Mouse (Mus musculus) stomach, embryonic 16.5 days (tissue): ENCODE results near the gene Tubd1. TPM values are rescaled to one million over a fixed set of nuclear protein-coding genes. Genes with fewer than 3 reads are reported as not detected.
A peak's percentile ranks its signal among the peaks of the same experiment; 100 is the strongest.

Experiments used
- ATAC-seq: fragments of 200-750 bp; cut with Nextera tagmentation; 2 replicates; pipeline ENCODE4 v1.8.0; 2017; ENCODE audit warnings: moderate number of reproducible peaks, moderate TSS enrichment; ENCODE audit not compliant: insufficient read depth, low FRiP score
- H3K27ac ChIP-seq: fragments of 300-500 bp; sonication (generic); 2 replicates; pipeline ENCODE4 v1.5.1; 2014; ENCODE audit warnings: low read length
- H3K27me3 ChIP-seq: fragments of 300-500 bp; sonication (generic); 2 replicates; pipeline ENCODE4 v1.6.1; 2014; ENCODE audit warnings: low read length, control low read depth, mixed read lengths; ENCODE audit not compliant: control insufficient read depth, insufficient read depth
- H3K36me3 ChIP-seq: fragments of 300-500 bp; sonication (generic); 2 replicates; pipeline ENCODE4 v1.6.1; 2014; ENCODE audit warnings: low read length; ENCODE audit not compliant: control insufficient read depth, insufficient read depth
- H3K4me1 ChIP-seq: fragments of 300-500 bp; sonication (generic); 2 replicates; pipeline ENCODE4 v1.6.1; 2014; ENCODE audit warnings: low read length, control low read depth, mixed read lengths; ENCODE audit not compliant: control insufficient read depth, insufficient read depth
- H3K4me2 ChIP-seq: fragments of 300-500 bp; sonication (generic); 2 replicates; pipeline ENCODE4 v1.6.1; 2014; ENCODE audit warnings: low read depth, low read length, mixed read lengths
- H3K4me3 ChIP-seq: fragments of 300-500 bp; sonication (generic); replicated peaks from 2 replicates; pipeline ENCODE4 v1.5.1; 2014; ENCODE audit warnings: mild to moderate bottlenecking, low read length
- H3K9ac ChIP-seq: fragments of 300-500 bp; sonication (generic); 2 replicates; pipeline ENCODE4 v1.6.1; 2014; ENCODE audit warnings: low read length
- H3K9me3 ChIP-seq: fragments of 300-500 bp; sonication (generic); replicated peaks from 2 replicates; pipeline ENCODE4 v1.6.1; 2016; ENCODE audit warnings: low read length, control low read depth; ENCODE audit not compliant: control insufficient read depth
- WGBS: fragments of 180-500 bp; shearing (Covaris S2); extraction: QIAGEN DNeasy Blood & Tissue Kit; methylation state at CpG from one replicate; pipeline ENCODE4 v1.1.7; 2014; 5-methylcytosine and 5-hydroxymethylcytosine counted together
- polyA plus RNA-seq: library from polyadenylated mRNA; unstranded; fragments of >200 nt; fragmentation: Nextera tagmentation; extraction: Ambion mirVana; gene quantifications from 2 replicates; pipeline ENCODE4 v1.2.1, GENCODE M21; 2015

Gene Tubd1
- polyA plus RNA-seq, 1 experiment from 2014 or later, result 10.4 TPM

DNA sequence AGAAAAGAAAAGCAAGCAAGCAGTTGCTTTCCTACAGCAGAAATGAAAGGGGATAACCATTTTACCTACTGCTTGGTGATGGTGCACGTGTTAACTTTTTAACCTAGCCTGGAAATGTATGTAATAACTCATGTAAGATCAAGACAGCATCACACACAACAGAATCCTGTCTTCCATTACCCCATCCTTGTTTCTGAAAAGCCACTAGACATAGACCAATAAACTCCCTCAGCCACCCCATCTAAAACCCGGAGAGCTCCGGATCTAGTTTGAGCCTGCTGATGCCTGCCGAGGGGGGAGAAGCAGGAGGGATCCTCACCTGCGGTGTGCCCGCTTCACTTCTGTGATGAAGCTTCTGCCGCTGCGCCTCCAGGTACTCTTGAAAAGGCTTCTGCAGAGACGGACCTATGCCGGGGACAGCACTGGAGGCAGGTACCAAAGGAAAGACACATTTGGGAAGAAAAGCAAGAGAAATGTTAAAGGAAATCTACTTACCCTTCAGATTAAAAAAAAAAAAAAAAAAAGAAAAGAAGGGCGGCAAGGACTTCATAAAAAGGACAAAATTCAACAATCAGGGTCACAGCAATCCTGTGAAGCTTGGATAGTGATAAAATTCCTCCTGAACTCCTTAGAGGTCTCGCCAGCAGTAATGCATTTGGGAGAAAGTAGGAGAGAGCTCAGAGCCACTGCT is 41.5 kb downstream of the Tubd1 start:
- no peaks in the 10 kb centered on the region for H3K27me3 ChIP-seq
- H3K4me1 ChIP-seq, result peaks cover 19% of the 10 kb centered on the region
- 11% methylated on average over 12 of the region's 12 CpGs for WGBS
- no peaks in the 10 kb centered on the region for H3K9me3 ChIP-seq
- peak overlapping the region; percentile 75 for H3K4me3 ChIP-seq
- peak overlapping the region; percentile 100 for H3K27ac ChIP-seq
- H3K9ac ChIP-seq, result peak overlapping the region; percentile 95
- no peak for ATAC-seq
- no peaks in the 10 kb centered on the region for H3K36me3 ChIP-seq
- peak overlapping the region; percentile 64 for H3K4me2 ChIP-seq

DNA sequence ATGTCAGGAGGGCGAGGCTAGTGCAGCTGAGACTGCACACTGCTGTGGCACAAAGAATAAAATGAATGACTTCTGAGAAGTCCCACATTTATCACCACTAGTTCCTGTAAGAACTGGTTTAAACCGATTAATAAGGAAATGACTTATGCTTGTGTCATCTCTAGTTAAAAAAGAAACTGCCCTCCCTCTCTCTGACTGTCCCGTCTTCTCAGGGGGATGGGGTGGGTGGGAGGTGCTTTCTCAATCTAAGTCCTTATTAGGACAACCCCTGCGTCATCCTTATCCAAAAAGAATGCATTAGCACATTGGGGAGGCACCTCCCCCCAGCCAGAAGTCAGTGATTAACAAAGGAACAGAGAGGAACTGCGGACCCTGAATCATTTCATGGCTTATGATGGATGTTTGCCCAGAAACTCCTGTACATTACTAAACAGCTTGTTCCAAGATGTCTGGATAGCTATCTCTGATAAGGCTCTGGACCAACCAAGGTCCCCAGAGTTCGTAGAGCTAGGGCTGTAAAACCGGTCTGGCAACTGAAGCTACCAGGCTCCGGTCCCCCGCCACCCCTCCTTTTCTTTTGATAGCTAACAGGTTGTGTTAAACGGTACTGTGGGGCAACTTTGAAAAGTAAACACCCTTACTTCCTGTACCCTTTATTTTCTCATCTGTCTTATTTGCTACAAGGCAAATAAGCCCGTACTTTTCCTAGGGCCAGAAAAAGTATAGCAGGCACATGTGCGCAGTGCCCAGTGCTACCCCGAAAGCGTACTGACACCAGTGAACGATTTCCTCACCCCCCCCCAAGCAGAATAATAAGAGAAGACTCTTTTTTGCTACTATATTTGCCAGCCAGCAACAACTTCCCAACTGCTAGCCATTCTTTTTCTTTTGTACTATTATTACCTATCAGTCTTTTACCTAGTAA is 42.3 kb downstream of the Tubd1 start:
- no peaks in the 10 kb centered on the region for H3K27me3 ChIP-seq
- H3K9ac ChIP-seq, result peak overlapping the region; percentile 95
- H3K4me1 ChIP-seq, result peaks cover 14% of the 10 kb centered on the region
- 2% methylated on average over 15 of the region's 15 CpGs for WGBS
- H3K4me3 ChIP-seq, result peak overlapping the region; percentile 75
- peak overlapping the region; percentile 64 for H3K4me2 ChIP-seq
- ATAC-seq, result peak; percentile 93
- no peaks in the 10 kb centered on the region for H3K36me3 ChIP-seq
- no peaks in the 10 kb centered on the region for H3K9me3 ChIP-seq
- H3K27ac ChIP-seq, result peak overlapping the region; percentile 100

DNA sequence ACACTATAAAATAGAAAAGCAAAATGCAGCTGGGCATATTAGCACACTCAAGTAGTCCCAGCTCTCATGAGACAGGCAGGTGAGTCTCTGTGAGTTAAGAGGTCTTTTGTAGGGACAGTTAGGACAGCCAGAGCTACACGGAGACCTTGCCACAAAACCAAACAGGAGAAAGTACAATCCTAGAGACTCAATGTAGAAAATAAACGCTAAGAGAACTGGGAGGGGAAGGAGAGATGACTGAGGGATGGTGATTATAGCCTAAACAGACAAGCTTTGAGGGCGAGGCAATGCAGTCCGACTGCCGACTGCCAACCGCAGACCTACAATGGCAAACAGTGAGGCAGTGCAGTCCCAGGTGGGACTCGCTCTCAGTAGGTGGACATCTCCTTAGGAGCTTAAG is 43.0 kb downstream of the Tubd1 start:
- H3K9me3 ChIP-seq, result no peaks in the 10 kb centered on the region
- no peaks in the 10 kb centered on the region for H3K27me3 ChIP-seq
- 19% methylated on average over 7 of the region's 7 CpGs for WGBS
- no peaks in the 10 kb centered on the region for H3K36me3 ChIP-seq
- peak overlapping the region; percentile 64 for H3K4me2 ChIP-seq
- peak overlapping the region; percentile 75; the same call in 1 of the 2 replicates for H3K4me3 ChIP-seq
- H3K4me1 ChIP-seq, result peaks cover 14% of the 10 kb centered on the region
- no peak for ATAC-seq
- H3K27ac ChIP-seq, result peak overlapping the region; percentile 100
- peak overlapping the region; percentile 95; the same call in 1 of the 2 replicates for H3K9ac ChIP-seq

DNA sequence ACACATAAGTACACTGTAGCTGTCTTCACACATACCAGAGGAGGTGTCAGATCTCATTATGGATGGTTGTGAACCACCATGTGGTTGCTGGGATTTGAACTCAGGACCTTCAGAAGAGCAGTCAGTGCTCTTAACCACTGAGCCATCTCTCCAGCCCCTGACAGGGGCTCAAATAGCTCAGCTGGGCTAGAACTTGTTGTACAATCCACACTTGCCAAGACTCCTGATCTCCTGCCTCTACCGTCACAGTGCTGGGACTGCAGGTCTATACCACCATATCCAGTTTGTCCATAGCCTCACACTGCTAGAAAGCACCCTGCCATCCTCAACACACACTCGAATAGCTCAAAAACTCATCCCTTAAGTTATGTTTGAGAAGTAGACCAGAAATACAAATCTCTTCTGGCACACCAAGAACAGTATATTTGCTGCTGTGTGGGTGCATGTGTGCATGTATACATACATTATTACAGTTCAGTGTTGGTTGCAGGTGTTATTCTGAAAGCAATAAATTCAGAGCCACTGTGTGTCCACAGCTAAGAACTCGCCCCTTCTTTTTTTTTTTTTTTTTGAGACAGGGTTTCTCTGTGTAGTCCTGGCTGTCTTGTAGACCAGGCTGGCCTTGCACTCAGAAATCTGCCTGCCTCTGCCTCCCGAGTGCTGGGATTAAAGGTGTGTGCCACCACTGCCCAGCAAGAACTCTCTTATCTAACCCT is 44.0 kb downstream of the Tubd1 start:
- H3K4me1 ChIP-seq, result peaks cover 21% of the 10 kb centered on the region
- peak overlapping the region; percentile 100 for H3K27ac ChIP-seq
- 91% methylated on average over 4 of the region's 4 CpGs for WGBS
- no peaks in the 10 kb centered on the region for H3K9me3 ChIP-seq
- no peak for ATAC-seq
- H3K4me2 ChIP-seq, result no peak overlapping the region
- H3K27me3 ChIP-seq, result no peaks in the 10 kb centered on the region
- no peak overlapping the region for H3K4me3 ChIP-seq
- no peak overlapping the region for H3K9ac ChIP-seq
- no peaks in the 10 kb centered on the region for H3K36me3 ChIP-seq

DNA sequence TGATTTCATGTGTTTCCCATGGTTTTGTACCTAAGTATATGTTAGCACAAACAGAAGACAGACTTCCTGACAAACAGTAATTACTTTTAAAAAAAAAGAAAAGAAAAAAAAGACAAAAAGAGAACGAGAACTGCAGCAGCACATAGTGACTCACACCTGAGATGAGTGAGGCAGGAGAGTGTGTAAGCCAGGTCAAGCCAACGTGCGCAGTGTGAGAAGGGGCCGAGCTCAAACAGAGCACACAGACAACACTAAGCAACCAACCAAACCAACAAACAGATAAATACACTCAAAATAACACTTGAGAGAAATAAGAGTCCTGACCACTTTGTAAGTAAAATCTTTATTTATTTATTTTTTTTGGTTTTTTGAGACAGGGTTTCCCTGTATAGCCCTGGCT is 45.3 kb downstream of the Tubd1 start:
- ATAC-seq, result no peak
- no peak overlapping the region for H3K27ac ChIP-seq
- H3K9ac ChIP-seq, result no peak overlapping the region
- H3K4me3 ChIP-seq, result no peak overlapping the region
- H3K27me3 ChIP-seq, result no peaks in the 10 kb centered on the region
- H3K4me2 ChIP-seq, result no peak overlapping the region
- peaks cover 15% of the 10 kb centered on the region; the same call in 1 of the 2 replicates for H3K4me1 ChIP-seq
- H3K9me3 ChIP-seq, result no peaks in the 10 kb centered on the region
- no peaks in the 10 kb centered on the region for H3K36me3 ChIP-seq
- 74% methylated on average over 4 of the region's 4 CpGs for WGBS

DNA sequence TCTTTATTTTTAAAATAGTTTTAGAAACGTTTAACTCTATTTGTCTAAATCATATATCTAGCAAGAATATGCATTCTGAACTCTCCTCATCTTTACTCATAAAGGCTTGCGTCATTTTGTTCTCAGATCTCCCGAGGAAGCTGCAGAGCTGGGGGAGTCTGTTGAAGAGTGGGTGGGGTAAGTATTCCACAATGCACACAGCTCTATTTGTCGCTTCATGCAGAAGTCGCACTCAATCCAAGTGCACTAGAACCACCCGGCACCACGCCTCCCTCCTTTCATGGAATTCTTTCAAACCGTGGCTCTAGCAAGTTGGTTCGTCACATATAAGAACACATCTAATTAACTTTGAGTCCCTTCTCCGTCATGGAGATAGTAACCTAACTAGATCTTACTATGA is 45.8 kb downstream of the Tubd1 start:
- H3K27me3 ChIP-seq, result no peaks in the 10 kb centered on the region
- no peaks in the 10 kb centered on the region for H3K9me3 ChIP-seq
- H3K27ac ChIP-seq, result no peak overlapping the region
- 83% methylated on average over 10 of the region's 10 CpGs for WGBS
- peaks cover 15% of the 10 kb centered on the region; the same call in 1 of the 2 replicates for H3K4me1 ChIP-seq
- ATAC-seq, result no peak
- H3K9ac ChIP-seq, result no peak overlapping the region
- no peaks in the 10 kb centered on the region for H3K36me3 ChIP-seq
- no peak overlapping the region for H3K4me2 ChIP-seq
- H3K4me3 ChIP-seq, result no peak overlapping the region

DNA sequence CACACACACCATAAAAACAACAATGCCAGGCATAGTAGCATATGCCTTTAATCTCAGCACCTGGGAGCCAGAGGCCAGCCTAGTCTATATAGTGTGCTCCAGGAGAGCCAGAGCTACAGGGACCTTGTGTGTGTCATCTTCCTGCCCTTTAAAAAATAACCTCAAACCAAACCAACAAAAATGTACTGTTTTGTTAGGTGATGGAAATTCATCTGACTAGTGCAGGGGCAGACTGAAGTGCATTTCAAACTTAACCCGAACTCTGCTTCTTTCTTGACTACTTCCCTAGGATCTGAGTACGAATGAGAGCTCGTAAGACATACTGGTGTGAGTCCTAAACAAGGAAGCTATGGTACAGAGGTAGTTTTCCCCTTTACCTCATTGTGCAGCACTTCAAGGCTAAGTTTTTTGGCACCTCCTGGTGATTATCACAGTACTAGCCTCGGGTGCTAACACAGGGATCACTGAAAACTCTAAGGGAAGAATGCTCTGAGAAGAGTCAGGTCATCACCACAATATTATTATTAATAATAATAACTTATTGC is 46.6 kb downstream of the Tubd1 start:
- Histone ChIP-seq H3K4me3 (no peak overlapping the region), H3K27me3 (no peaks in the 10 kb centered on the region), H3K9ac (no peak overlapping the region), H3K36me3 (no peaks in the 10 kb centered on the region), H3K4me2 (no peak overlapping the region), H3K9me3 (no peaks in the 10 kb centered on the region), H3K4me1 (peaks cover 17% of the 10 kb centered on the region; the same call in 1 of the 2 replicates), H3K27ac (no peak overlapping the region)
- 80% methylated on average over 4 of the region's 4 CpGs for WGBS
- no peak for ATAC-seq

DNA sequence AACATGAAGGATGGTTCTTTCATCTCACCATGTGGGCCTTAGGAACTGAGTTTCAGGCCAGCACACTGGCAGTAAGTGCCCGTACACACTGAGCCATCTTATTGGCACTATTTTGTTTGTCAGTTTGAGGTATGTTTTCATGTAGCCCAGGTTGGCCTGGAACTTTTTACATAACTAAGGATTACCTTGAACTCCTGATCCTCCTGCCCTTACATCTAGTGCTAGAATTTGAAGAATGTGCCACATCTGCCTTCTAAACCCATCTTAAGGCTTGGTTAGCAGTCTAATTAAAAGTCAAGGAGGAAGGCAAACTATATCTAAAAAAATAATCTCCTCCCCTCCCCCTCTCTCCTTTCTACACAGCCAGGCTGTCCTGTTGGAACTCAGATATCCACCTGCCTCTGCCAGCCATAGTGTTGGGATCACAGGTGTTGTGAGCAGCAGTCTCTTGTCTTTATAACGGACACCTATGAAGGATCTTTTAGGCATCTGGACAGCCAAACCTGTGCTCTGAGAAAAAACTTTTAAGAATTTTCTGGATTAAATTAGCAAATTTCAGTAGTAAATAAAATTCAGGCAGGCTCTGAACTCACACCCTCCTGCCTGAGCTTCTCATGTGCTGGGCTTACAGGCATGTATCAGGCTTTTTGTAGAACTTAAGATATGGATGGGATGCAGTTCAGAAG is 47.3 kb downstream of the Tubd1 start:
- Histone ChIP-seq H3K27ac (no peak overlapping the region), H3K4me3 (no peak overlapping the region), H3K36me3 (no peaks in the 10 kb centered on the region), H3K4me2 (no peak overlapping the region), H3K4me1 (peaks cover 17% of the 10 kb centered on the region; the same call in 1 of the 2 replicates), H3K9me3 (no peaks in the 10 kb centered on the region), H3K27me3 (no peaks in the 10 kb centered on the region), H3K9ac (no peak overlapping the region)
- 80% methylated on average over 2 of the region's 2 CpGs for WGBS
- ATAC-seq, result no peak
